Mouse (Mus musculus) intestine, postnatal 0 days (tissue): ENCODE results near the gene Bche. TPM values are rescaled to one million over a fixed set of nuclear protein-coding genes. Genes with fewer than 3 reads are reported as not detected.
A peak's percentile ranks its signal among the peaks of the same experiment; 100 is the strongest.

Experiments
- ATAC-seq: fragments of 200-750 bp; cut with Nextera tagmentation; 2 replicates; pipeline ENCODE4 v1.8.0; 2017; ENCODE audit warnings: mild to moderate bottlenecking, moderate TSS enrichment, moderate library complexity
- H3K27ac ChIP-seq: fragments of 300-500 bp; sonication (generic); 2 replicates; pipeline ENCODE4 v1.5.1; 2014; ENCODE audit warnings: mild to moderate bottlenecking, low read depth, low read length, moderate library complexity
- H3K27me3 ChIP-seq: fragments of 300-500 bp; sonication (generic); replicated peaks from 2 replicates; pipeline ENCODE4 v1.6.1; 2014; ENCODE audit warnings: low read length, mixed read lengths; ENCODE audit not compliant: control insufficient read depth, insufficient read depth
- H3K36me3 ChIP-seq: fragments of 300-500 bp; sonication (generic); 2 replicates; pipeline ENCODE4 v1.6.1; 2014; ENCODE audit warnings: mild to moderate bottlenecking, moderate library complexity; ENCODE audit not compliant: control insufficient read depth, insufficient read depth
- H3K4me1 ChIP-seq: fragments of 300-500 bp; sonication (generic); replicated peaks from 2 replicates; pipeline ENCODE4 v1.6.1; 2014; ENCODE audit warnings: antibody characterized with exemption, low read length, mixed read lengths; ENCODE audit not compliant: control insufficient read depth, insufficient read depth
- H3K4me2 ChIP-seq: fragments of 300-500 bp; sonication (generic); replicated peaks from 2 replicates; pipeline ENCODE4 v1.6.1; 2014; ENCODE audit warnings: low read depth, mild to moderate bottlenecking, moderate library complexity
- H3K4me3 ChIP-seq: fragments of 300-500 bp; sonication (generic); 2 replicates; pipeline ENCODE4 v1.5.1; 2014; ENCODE audit warnings: low read depth, low read length
- H3K9ac ChIP-seq: fragments of 300-500 bp; sonication (generic); 2 replicates; pipeline ENCODE4 v1.6.1; 2014; ENCODE audit warnings: mild to moderate bottlenecking, low read depth, low read length
- H3K9me3 ChIP-seq: fragments of 300-500 bp; sonication (generic); 2 replicates; pipeline ENCODE4 v1.6.1; 2016; ENCODE audit warnings: mixed run types; ENCODE audit not compliant: control insufficient read depth
- CTCF ChIP-seq: sonication (generic); IDR thresholded peaks from 2 replicates; pipeline ENCODE4 v1.5.1; 2016; ENCODE audit warnings: low read depth, mild to moderate bottlenecking, control low read depth, antibody characterized with exemption, moderate library complexity
- WGBS: fragments of 180-500 bp; shearing (Covaris S2); extraction: QIAGEN DNeasy Blood & Tissue Kit; methylation state at CpG from one replicate; pipeline ENCODE4 v1.1.7; 2014; 5-methylcytosine and 5-hydroxymethylcytosine counted together
- polyA plus RNA-seq: library from polyadenylated mRNA; unstranded; fragments of >200 nt; fragmentation: Nextera tagmentation; extraction: Ambion mirVana; gene quantifications from 2 replicates; pipeline ENCODE4 v1.2.1, GENCODE M21; 2015

Gene Bche
- polyA plus RNA-seq = 7.0 and 8.7 TPM in 2 replicates

DNA sequence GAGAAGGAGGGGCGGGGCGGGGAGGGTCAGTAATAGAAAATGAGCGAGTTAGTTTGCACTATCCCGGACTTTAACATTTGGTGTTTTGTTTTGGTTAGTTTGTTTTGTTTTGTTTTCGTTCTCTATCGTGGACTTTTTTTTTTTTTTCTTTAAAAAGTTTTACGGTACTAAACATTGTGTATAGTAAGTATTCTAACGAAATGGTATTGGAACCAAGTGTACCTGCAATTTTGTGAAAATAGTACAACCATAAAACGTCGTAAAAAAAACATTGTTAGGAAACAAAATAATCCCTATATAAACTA lies at the start of gene Bche:
Gene Bche, minus strand, starts transcription at position 6 of the 305 bp plus-strand sequence.
- Histone ChIP-seq H3K27me3 (no peaks in the 10 kb centered on the region), H3K4me3 (peak within 1 kb of the TSS; percentile 51), H3K36me3 (no peaks in the 10 kb centered on the region), H3K4me1 (no peaks in the 10 kb centered on the region), H3K9me3 (no peaks in the 10 kb centered on the region), H3K9ac (peak within 1 kb of the TSS; percentile 51), H3K4me2 (peak within 1 kb of the TSS; percentile 68), H3K27ac (peak within 1 kb of the TSS; percentile 74)
- no peak for ATAC-seq
- TF ChIP-seq CTCF = no peak
- WGBS = 5% methylated on average over 10 of the region's 10 CpGs

DNA sequence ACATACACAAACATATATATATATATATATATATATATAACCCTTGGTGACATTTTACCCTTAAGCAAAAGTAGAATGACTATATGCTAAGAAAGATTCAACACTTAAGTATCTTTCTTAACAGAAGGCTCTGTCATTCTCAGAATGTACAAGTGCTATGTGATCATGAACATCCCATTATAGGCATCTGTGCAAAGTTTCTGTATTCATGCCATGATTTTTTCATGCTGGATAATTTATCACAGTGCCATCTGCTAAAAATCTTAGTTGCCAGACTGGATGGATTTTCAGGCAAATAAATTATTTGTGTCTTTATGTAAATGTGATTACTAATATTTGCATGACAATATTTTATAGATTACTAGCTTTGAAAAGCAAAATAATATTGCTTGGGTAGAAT lies 33.8 kb upstream of the Bche start:
- Histone ChIP-seq H3K4me2 (no peak overlapping the region), H3K27ac (no peak overlapping the region), H3K27me3 (no peaks in the 10 kb centered on the region), H3K9ac (no peak overlapping the region), H3K4me3 (no peak overlapping the region), H3K9me3 (no peaks in the 10 kb centered on the region), H3K36me3 (no peaks in the 10 kb centered on the region), H3K4me1 (no peaks in the 10 kb centered on the region)
- TF ChIP-seq CTCF = no peak
- no peak for ATAC-seq

- peak; percentile 76 for TF ChIP-seq CTCF
- Histone ChIP-seq H3K9me3 (no peaks in the 10 kb centered on the region), H3K36me3 (no peaks in the 10 kb centered on the region), H3K4me2 (no peak overlapping the region), H3K9ac (no peak overlapping the region), H3K4me3 (no peak overlapping the region), H3K27ac (no peak overlapping the region), H3K27me3 (no peaks in the 10 kb centered on the region), H3K4me1 (no peaks in the 10 kb centered on the region)
- WGBS = 43% methylated on average over 2 of the region's 2 CpGs
- no peak for ATAC-seq
Observed at GRCm38 (mm10) chr3:73731677-73732076, 23.5 kb upstream of the Bche start.

DNA sequence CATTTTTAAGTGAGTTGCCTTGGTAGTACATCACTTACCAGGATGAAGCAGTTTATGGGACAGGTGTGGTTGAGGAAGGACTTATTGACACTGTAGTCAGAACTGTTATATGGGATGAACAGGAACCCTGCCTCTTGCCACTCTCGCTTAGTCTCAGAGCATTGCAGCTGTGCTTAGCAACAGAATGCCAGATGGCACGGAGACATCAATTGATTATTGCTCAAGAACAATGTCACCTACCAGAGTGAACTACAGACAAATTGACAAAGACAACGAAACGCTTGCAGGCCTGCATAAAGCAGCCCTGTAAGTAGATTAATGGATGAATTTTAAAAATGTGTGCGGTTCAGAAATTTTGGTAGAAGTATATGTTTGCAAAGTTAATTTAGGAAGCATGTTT lies 21.3 kb upstream of the Bche start:
- ATAC-seq = no peak
- Histone ChIP-seq H3K9ac (no peak overlapping the region), H3K27ac (no peak overlapping the region), H3K4me2 (no peak overlapping the region), H3K9me3 (no peaks in the 10 kb centered on the region), H3K4me3 (no peak overlapping the region), H3K4me1 (no peaks in the 10 kb centered on the region), H3K36me3 (no peaks in the 10 kb centered on the region), H3K27me3 (no peaks in the 10 kb centered on the region)
- no peak for TF ChIP-seq CTCF
- 71% methylated on average over 5 of the region's 5 CpGs for WGBS

DNA sequence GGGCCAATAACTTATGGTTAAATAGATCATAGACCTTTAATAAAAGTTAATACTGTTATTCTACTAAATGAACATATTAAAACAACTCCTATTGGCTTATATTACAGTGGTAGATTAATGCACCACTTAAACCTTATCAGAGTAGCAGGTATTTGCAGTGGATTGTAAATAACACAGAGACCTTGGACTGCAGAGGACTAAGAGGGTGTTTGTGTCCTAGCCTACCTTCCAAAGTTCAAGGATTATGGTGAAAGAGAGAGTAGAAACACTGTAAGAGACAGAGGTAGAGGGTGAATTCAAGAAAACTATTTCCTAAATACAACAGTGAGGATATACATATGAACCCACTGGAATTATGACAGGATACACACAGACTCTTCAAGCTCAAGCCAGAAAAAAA lies 17.5 kb upstream of the Bche start:
- Histone ChIP-seq H3K36me3 (no peaks in the 10 kb centered on the region), H3K9me3 (no peaks in the 10 kb centered on the region), H3K4me2 (no peak overlapping the region), H3K27ac (no peak overlapping the region), H3K27me3 (no peaks in the 10 kb centered on the region), H3K4me3 (no peak overlapping the region), H3K4me1 (no peaks in the 10 kb centered on the region), H3K9ac (no peak overlapping the region)
- no peak for TF ChIP-seq CTCF
- ATAC-seq = peak; percentile 57; the same call in 1 of the 2 replicates

- TF ChIP-seq CTCF = no peak
- no peak overlapping the region for H3K4me2 ChIP-seq
- H3K36me3 ChIP-seq = no peaks in the 10 kb centered on the region
- H3K9ac ChIP-seq = no peak overlapping the region
- H3K27ac ChIP-seq = no peak overlapping the region
- ATAC-seq = peak; percentile 54; the same call in 1 of the 2 replicates
- H3K4me3 ChIP-seq = no peak overlapping the region
- no peaks in the 10 kb centered on the region for H3K27me3 ChIP-seq
- H3K4me1 ChIP-seq = no peaks in the 10 kb centered on the region
- 50% methylated on average over 1 of the region's 1 CpGs for WGBS
- H3K9me3 ChIP-seq = no peaks in the 10 kb centered on the region
Observed at GRCm38 (mm10) chr3:73724869-73725268, 16.7 kb upstream of the Bche start.

DNA sequence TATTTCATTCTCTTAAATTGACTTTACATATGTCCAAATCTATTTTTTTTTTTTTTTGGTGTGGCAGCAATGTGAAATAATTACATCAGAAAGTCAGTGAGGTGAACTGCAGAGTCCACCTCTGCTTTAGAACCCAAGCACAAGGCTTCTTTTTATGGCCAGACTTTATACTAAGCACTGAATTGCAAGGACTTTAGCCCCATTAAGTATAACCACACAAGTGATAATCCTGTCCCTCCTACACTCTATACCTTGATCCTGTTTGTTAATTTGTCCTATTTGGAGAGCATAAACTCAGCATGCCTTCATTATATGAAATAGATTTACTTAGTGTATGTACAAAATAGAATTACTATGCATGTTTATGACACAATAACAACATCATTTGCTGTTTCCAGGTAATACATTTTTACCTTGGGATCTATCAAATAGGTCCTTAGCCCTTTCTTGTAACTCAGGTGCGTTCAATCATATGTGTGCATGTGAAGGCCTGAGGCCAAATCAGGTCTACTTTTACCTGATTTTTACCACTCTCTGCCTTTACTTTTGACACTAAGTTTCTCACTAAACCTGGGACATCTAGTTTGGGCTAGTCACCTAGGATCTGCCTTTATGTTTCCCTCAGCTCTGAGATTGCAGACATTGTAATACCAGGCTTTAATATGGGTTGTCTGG lies 9.5 kb upstream of the Bche start:
- H3K9me3 ChIP-seq = no peaks in the 10 kb centered on the region
- no peaks in the 10 kb centered on the region for H3K4me1 ChIP-seq
- no peak overlapping the region for H3K4me2 ChIP-seq
- no peaks in the 10 kb centered on the region for H3K36me3 ChIP-seq
- 41% methylated on average over 1 of the region's 1 CpGs for WGBS
- TF ChIP-seq CTCF = no peak
- H3K27ac ChIP-seq = peak overlapping the region; percentile 50
- ATAC-seq = peak; percentile 99
- no peaks in the 10 kb centered on the region for H3K27me3 ChIP-seq
- H3K4me3 ChIP-seq = no peak overlapping the region
- H3K9ac ChIP-seq = no peak overlapping the region
